Mouse (Mus musculus) myocyte (in vitro differentiated cells): Measurements from ENCODE around the gene Uevld. TPM values are rescaled to one million over a fixed set of nuclear protein-coding genes. Genes with fewer than 3 reads are reported as not detected.

Experiments used
- H3K27me3 ChIP-seq: one replicate; pipeline ENCODE4 v1.6.1; 2011; ENCODE audit not compliant: control insufficient read depth, insufficient read depth, insufficient read length
- H3K36me3 ChIP-seq: one replicate; pipeline ENCODE4 v1.6.1; 2011; ENCODE audit not compliant: control insufficient read depth, insufficient read depth
- H3K4me2 ChIP-seq: one replicate; pipeline ENCODE4 v1.6.1; 2011; ENCODE audit warnings: low read depth, control low read depth
- H3K4me3 ChIP-seq: one replicate; pipeline ENCODE4 v1.5.1; 2011; ENCODE audit warnings: mild to moderate bottlenecking, control low read depth, moderate library complexity
- H3K79me2 ChIP-seq: one replicate; pipeline ENCODE4 v1.6.1; 2011; ENCODE audit not compliant: control insufficient read depth, insufficient read depth
- H3ac ChIP-seq: one replicate; pipeline ENCODE4 v1.6.1; 2011; ENCODE audit not compliant: control insufficient read depth, insufficient read length
- CEBPB ChIP-seq: IDR thresholded peaks from 2 replicates; pipeline ENCODE4 v1.6.1; 2011; ENCODE audit warnings: mild to moderate bottlenecking, moderate library complexity; ENCODE audit not compliant: poor library complexity, insufficient read depth, severe bottlenecking
- E2F4 ChIP-seq: IDR thresholded peaks from one replicate; pipeline ENCODE4 v1.6.1; 2011; ENCODE audit warnings: mild to moderate bottlenecking, control low read depth, moderate library complexity; ENCODE audit not compliant: insufficient read depth
- MAX ChIP-seq: IDR thresholded peaks from one replicate; pipeline ENCODE4 v1.6.1; 2011; ENCODE audit warnings: low read depth, mild to moderate bottlenecking, control low read depth
- MYOD1 ChIP-seq, 3 experiments: IDR thresholded peaks; one replicate each; pipeline ENCODE4 v1.6.1; 2011; ENCODE audit warnings: control low read depth in 2 of 3, low read depth in 2 of 3, mild to moderate bottlenecking in 2 of 3, moderate library complexity in 1 of 3; ENCODE audit not compliant: insufficient read length in 2 of 3, control insufficient read depth in 1 of 3
- MYOG ChIP-seq, 3 experiments: IDR thresholded peaks; one replicate each; pipeline ENCODE4 v1.6.1; 2011; ENCODE audit warnings: control low read depth in 2 of 3, low read depth in 2 of 3, mild to moderate bottlenecking in 2 of 3; ENCODE audit not compliant: insufficient read length in 2 of 3, control insufficient read depth in 1 of 3, insufficient read depth in 1 of 3
- POLR2A ChIP-seq: IDR thresholded peaks from one replicate; pipeline ENCODE4 v1.6.1; 2011; ENCODE audit warnings: low read depth, mild to moderate bottlenecking, control low read depth, moderate library complexity; ENCODE audit not compliant: insufficient read length
- POLR2AphosphoS2 ChIP-seq: IDR thresholded peaks from one replicate; pipeline ENCODE4 v1.6.1; 2011; ENCODE audit warnings: low read depth, control low read depth; ENCODE audit not compliant: insufficient read length
- REST ChIP-seq: IDR thresholded peaks from one replicate; pipeline ENCODE4 v1.6.1; 2011; ENCODE audit warnings: mild to moderate bottlenecking, control low read depth, moderate library complexity; ENCODE audit not compliant: insufficient read depth, insufficient read length
- SRF ChIP-seq: IDR thresholded peaks from one replicate; pipeline ENCODE4 v1.6.1; 2011; ENCODE audit warnings: low read depth; ENCODE audit not compliant: control insufficient read depth, insufficient read length
- TCF12 ChIP-seq: IDR thresholded peaks from one replicate; pipeline ENCODE4 v1.6.1; 2011; ENCODE audit warnings: mild to moderate bottlenecking, control low read depth; ENCODE audit not compliant: poor library complexity, insufficient read depth, severe bottlenecking
- TCF3 ChIP-seq: IDR thresholded peaks from one replicate; pipeline ENCODE4 v1.6.1; 2011; ENCODE audit warnings: low read depth, control low read depth; ENCODE audit not compliant: insufficient read length
- USF1 ChIP-seq: IDR thresholded peaks from one replicate; pipeline ENCODE4 v1.6.1; 2011; ENCODE audit warnings: low read depth, mild to moderate bottlenecking, control low read depth, moderate library complexity
- polyA plus RNA-seq: library from polyadenylated mRNA; unstranded; fragments of >200 nt; fragmentation: generic; extraction: Trizol; gene quantifications from one replicate; pipeline ENCODE4 v1.2.1, GENCODE M21; 2012; ENCODE audit warnings: missing spikeins

The Uevld gene
- polyA plus RNA-seq, 1 experiment: 3.6 TPM

DNA sequence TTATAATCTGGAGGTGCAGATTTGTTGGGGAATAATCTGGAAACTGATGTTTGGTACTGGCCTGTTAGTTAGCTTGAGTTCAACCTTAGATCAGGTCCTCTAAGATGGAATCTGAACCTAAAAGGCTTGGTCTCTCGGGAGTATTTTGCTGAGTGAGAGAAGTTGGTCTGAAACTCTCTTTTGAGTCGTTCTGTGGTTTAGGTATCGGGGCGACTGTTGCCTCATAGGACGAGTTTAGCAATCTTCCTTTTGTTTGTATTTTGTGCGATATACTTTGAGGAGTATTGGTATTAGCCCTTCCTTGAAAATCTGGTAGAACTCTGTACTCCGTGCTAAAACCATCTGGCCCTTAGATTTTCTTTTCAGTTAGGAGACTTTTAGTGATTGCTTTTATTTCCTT lies 5.7 kb upstream of the Uevld start:
- no peak overlapping the region for H3ac ChIP-seq
- no peaks in the 10 kb centered on the region for H3K36me3 ChIP-seq
- H3K79me2 ChIP-seq: no peaks in the 10 kb centered on the region
- no peaks in the 10 kb centered on the region for H3K27me3 ChIP-seq
- TF ChIP-seq MAX (no peak), USF1 (no peak), CEBPB (no peak), MYOG (IDR thresholded peaks at IDR 0.05; ENCODE audit: control insufficient read depth in 1 of 3, insufficient read depth in 1 of 3, insufficient read length in 2 of 3, low read depth in 2 of 3) (no peak), POLR2AphosphoS2 (no peak), TCF12 (no peak)
- no peak overlapping the region for H3K4me2 ChIP-seq
- no peak overlapping the region for H3K4me3 ChIP-seq

GRCm38 (mm10) chr7:46962806-46963618 lies 4.7 kb upstream of the Uevld start:
- TF ChIP-seq E2F4: no peak
- no peak for TF ChIP-seq SRF
- TF ChIP-seq CEBPB: no peak
- TF ChIP-seq REST: no peak
- TF ChIP-seq MYOG (IDR thresholded peaks at IDR 0.05; ENCODE audit: control insufficient read depth in 1 of 3, insufficient read depth in 1 of 3, insufficient read length in 2 of 3, low read depth in 2 of 3): no peak
- TF ChIP-seq POLR2A: no peak
- TF ChIP-seq POLR2AphosphoS2: no peak
- no peak for TF ChIP-seq MAX
- TF ChIP-seq TCF3: no peak
- no peak for TF ChIP-seq TCF12
- TF ChIP-seq MYOD1 (IDR thresholded peaks at IDR 0.05; ENCODE audit: control insufficient read depth in 1 of 3, insufficient read length in 2 of 3, low read depth in 2 of 3): no peak
- no peak for TF ChIP-seq USF1
- Histone ChIP-seq H3K36me3 (no peaks in the 10 kb centered on the region), H3K4me2 (peak overlapping the region; percentile 63), H3K4me3 (no peak overlapping the region), H3K79me2 (no peaks in the 10 kb centered on the region), H3ac (no peak overlapping the region), H3K27me3 (no peaks in the 10 kb centered on the region)

DNA sequence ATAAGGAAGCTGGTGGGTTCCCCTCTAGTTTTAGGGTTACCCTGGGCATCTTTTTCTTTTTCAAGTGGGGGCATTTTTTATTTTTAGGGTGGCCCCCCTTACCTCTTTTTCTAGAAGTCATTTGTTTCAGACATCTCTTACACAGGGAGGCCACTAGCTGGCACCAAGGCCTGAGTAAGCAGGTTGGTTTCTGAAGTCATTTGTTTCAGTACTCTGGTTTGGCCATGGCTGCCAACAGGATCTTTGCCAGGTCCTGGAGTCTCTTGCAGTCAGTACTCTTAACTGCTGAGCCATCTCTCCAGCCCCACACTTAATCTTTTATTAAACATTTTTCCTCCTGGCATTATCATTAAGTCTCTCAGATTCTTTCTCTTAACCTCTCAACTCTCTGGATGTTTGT lies 3.8 kb upstream of the Uevld start:
- Histone ChIP-seq H3K36me3 (no peaks in the 10 kb centered on the region), H3K4me2 (peak overlapping the region; percentile 63), H3K27me3 (no peaks in the 10 kb centered on the region), H3K79me2 (peaks cover 9% of the 10 kb centered on the region), H3ac (no peak overlapping the region), H3K4me3 (no peak overlapping the region)
- TF ChIP-seq E2F4 (no peak), MAX (no peak), USF1 (no peak), REST (no peak), TCF3 (no peak), MYOG (IDR thresholded peaks at IDR 0.05; ENCODE audit: control insufficient read depth in 1 of 3, insufficient read depth in 1 of 3, insufficient read length in 2 of 3, low read depth in 2 of 3) (no peak), MYOD1 (IDR thresholded peaks at IDR 0.05; ENCODE audit: control insufficient read depth in 1 of 3, insufficient read length in 2 of 3, low read depth in 2 of 3) (no peak), SRF (no peak), POLR2A (no peak), CEBPB (no peak)

DNA sequence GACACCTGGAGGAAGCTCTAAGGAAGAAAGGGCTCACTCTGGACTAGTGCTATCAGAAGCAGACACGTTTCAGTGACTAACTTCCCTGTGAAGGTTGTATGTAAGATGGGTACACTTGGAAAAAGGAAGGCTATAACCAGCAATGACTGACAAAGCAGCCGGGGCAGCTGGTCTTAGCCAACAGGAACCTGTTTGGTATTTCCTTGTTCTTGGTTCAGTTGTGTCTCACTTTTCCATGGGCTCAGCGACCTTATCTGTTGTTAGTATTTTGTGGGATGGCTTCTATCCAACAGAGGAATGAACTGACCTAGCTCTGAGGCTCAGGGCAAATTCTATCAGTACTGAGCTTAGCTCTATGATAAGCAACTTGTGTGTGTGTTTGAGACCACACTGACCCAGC lies 2.7 kb upstream of the Uevld start:
- H3K4me3 ChIP-seq: no peak overlapping the region

More for the DNA sequence above, 2.7 kb upstream of the Uevld start:
- no peak overlapping the region for H3ac ChIP-seq
- H3K4me2 ChIP-seq: no peak overlapping the region
- H3K36me3 ChIP-seq: no peaks in the 10 kb centered on the region
- no peaks in the 10 kb centered on the region for H3K27me3 ChIP-seq
- peaks cover 13% of the 10 kb centered on the region for H3K79me2 ChIP-seq
- TF ChIP-seq POLR2AphosphoS2 (no peak), CEBPB (no peak), POLR2A (no peak), E2F4 (no peak), TCF12 (no peak), SRF (no peak), MYOD1 (IDR thresholded peaks at IDR 0.05; ENCODE audit: control insufficient read depth in 1 of 3, insufficient read length in 2 of 3, low read depth in 2 of 3) (no peak), USF1 (no peak), MAX (no peak), REST (no peak), MYOG (IDR thresholded peaks at IDR 0.05; ENCODE audit: control insufficient read depth in 1 of 3, insufficient read depth in 1 of 3, insufficient read length in 2 of 3, low read depth in 2 of 3) (no peak), TCF3 (no peak)
